Mouse (Mus musculus): ENCODE measurements at regions not wholly inside any gene's neighbourhood (a gene's known extent, or its start where the extent isn't known, plus 50 kb on each side); places are given as distances from the start of the nearest gene placed in this dataset.
"Not testable (repeated sequence)": the region's sequence is repeated elsewhere in the genome, so short reads cannot be mapped to it uniquely, and the experiment has no call there.

DNA sequence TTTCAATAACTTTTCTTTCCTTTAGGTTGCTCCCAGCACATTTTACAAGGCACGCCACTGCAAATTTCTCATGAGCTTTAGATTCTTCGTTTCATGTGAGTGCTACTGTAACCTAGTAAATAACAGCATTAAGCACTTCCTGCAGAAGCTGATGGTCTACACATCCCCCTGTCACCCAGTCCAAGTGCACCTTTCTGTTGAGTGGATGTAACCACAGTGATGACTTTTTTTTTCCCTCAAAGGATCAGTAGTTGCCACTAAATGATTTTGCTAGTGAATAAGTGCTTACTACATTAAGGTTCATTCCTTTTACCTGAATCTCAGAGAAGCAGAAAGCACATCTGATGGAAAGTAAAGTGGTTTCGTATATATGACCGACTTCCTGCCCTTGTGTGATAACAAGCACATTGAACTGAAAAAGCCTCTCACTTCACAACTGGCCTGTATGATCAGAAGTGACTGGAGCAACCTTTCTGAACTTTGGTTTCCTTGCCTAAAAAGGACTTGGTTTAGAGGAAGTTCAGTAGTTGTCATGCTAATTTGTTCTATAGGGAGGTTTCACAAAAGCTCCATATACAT, 453.0 kb upstream of the Klf6 start:
- DNase-seq: no peak

DNA sequence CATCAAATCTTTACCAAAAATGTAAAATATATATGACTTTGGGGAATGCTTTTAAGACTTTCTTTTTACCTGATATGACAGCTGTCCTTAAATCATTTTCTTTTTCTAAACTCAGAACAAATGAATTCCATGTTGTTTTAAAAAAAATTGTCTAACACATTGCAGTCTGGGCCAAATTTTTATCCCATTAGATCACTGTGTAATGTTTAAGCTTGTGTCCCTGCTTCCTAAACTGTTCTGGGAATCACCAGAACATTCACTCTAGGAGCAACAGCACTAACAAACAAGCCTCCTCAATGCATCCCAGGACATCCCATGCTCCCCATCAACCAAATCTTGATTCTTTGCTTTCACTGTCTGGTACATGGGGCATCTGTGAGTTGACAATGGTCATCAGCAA, 449.2 kb upstream of the Klf6 start:
- DNase-seq: no peak

DNA sequence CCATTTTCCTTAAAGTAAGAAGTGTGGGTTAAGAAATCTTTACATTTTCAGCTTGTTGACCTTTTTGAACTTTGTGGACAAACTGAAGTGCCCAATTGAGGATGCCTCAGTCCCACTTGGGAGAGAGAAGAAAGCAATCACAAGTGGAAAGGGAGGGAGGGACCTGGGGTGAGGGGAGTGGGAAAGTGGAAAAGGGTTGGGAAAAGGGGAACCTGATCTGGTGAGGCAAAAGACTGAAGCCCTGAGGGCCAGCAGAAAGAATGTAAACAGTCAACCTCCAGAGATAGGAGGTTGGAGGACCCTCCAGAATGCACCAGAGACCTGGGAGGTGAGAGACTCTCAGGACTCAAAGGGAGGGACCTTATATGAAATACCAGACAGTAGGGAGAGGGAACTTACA, 448.3 kb upstream of the Klf6 start:
- not testable (repeated sequence) for DNase-seq

DNA sequence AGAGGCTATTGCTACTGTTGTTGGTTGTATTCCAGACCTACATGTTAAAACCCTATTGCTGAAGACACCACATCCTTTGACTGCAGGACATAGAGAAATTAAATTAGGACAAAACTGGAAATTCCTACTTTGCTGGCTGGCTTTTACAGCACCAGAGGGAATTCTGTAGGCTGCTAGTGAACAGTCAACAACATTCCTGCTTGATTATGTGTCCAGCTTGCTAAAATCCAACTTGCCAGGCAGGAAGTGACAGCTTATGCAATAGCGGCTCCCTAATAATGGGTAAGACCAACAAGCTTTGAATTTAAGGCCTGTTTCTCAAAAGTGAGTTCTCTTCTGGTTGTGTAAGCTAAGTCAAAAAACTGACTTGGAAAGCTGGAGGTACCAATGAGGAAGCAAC, 437.2 kb upstream of the Klf6 start:
- DNase-seq: peak; percentile 45

GRCm38 (mm10) chr13:5425491-5426232, 435.6 kb upstream of the Klf6 start:
- no peak for DNase-seq

GRCm38 (mm10) chr13:5433652-5434051, 427.6 kb upstream of the Klf6 start:
- no peak for DNase-seq

- no peak for DNase-seq
Measured at GRCm38 (mm10) chr13:5435131-5435530, 426.2 kb upstream of the Klf6 start.

GRCm38 (mm10) chr13:5436191-5436590, 425.1 kb upstream of the Klf6 start:
- no peak for DNase-seq

DNA sequence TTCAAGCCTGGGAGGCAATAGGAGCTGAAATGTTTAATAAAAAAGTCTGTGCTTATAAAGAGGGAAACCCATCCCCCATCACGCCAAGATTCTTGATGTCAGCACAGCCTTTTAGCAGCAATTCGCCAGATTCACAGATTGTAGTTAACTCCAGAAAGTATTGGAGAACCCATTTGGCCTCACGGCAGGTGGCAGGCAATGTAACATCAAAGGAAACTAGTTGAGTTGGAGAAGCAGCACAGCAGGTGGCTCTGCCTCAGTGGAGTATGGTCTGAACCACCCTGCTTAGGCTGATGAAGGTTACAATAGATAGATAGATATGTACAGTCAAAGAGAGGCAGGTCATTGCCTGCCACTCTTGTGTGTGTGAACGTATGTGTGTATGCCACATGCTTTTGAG, 420.8 kb upstream of the Klf6 start:
- no peak for DNase-seq

DNA sequence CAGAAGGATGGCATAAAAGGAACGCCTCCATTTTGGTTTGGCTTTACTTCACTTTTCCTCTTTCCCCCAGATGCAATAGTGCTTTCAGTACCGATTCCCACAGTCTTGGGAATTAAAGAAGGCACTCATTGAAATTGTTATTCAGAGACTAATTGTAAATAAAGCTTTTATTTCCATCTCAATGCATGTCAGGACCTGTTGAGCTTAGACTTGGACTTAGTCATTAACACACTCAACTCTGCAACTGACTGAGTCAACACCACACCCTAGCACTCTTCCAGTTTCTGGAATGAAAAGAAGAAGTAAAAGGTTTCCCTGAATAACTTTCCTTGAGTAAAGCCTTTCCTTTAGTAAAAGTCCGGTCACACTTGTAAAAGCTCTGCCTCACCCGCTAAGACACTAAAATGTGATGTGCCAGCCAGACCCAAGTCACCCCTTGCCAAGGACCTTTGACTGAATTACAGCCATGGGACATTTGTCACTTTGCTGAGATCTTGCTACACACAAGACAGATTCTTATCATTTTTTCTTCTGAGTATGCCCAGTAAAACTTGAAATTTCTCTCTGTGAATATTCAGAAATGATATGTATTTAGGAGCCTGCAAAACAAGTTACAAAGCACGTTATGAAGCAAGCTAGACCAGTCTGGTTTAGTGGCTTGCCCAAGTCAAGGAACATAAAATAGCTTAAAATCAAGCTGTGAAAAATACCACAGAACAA, 416.4 kb upstream of the Klf6 start:
- peak; percentile 5 for DNase-seq

- DNase-seq: no peak
Measured at GRCm38 (mm10) chr13:5448601-5449000, 412.7 kb upstream of the Klf6 start.

DNA sequence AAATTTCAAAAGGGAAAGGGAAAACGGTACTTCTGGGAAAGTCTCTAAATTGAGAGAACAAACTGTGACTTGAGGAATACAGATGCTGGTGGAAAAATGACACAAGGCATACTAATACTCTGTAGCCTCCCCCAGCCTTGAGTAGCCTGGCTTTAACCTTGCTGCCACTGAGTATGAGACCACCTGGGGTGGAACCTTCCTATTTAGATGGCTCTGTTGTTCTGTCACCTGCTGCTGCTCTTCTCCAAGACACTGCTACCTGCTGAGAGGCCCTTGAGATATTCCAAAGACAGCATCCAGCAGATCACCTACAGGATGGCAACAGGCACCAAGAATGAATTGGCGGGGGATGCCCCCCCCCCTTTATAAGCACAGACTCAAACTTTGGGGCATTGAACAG, 380.5 kb upstream of the Klf6 start:
- no peak for DNase-seq

DNA sequence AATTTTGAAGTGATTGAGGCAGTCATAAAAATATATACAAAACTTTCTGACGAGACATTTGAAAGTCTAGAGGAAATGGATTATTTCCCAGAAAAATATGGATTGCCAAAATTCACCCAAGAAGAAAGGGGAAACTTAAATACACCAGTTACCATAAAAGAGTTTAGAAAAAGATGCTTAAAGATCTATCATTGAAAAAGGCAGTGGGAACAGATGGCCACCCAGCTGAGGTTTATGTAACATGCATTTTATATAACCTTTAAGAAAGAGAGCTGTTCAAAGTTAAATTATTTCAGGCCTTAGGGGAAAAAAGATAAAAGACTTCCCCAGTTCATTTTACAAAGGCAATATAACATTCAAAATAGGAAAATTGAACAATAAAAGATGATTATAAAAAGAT, 369.0 kb upstream of the Klf6 start:
- no peak for DNase-seq

GRCm38 (mm10) chr13:5497535-5497934, 363.7 kb upstream of the Klf6 start:
- peak; percentile 22 for DNase-seq

- no peak for DNase-seq
Measured at GRCm38 (mm10) chr13:5511784-5512183, 349.5 kb upstream of the Klf6 start.

DNA sequence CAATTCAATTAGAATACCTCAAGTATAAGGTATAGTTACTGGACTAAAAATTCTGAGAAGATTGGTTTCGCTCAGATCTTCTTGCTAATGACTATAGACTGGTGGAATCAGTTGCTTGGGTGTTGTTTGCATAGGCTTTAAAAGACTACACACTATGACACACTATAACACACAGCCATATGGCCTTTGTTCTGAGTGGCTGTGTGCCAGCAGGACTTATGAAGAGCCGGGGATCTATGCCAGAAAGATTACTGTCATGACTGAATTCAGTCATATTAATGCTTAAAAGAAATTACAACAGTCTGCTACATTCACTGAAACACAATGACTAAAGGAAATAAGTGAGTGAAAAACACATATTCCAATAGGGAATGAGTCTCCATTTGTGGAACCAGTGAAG, 345.7 kb upstream of the Klf6 start:
- DNase-seq: no peak

GRCm38 (mm10) chr13:5516088-5516487, 345.2 kb upstream of the Klf6 start:
- DNase-seq: no peak

- no peak for DNase-seq
Measured at GRCm38 (mm10) chr13:5519181-5519580, 342.1 kb upstream of the Klf6 start.

DNA sequence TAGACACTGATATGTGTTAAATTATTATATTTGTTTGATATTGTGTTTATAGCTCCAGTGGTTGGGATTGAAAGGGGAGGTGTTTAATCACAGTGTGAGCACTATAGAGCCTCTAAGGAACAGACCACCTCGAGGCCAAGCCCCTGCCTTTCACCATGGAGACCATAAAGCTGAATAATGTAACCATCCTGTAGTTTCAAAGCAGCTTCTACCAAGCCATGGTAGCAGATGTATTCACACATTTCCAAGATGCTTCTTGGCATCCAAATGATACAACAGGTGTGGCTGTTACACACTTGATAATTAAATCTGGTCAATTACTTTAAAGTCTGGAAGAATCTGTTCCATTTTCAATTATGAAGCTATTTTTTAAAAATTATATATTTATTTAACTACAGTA, 341.7 kb upstream of the Klf6 start:
- DNase-seq: no peak

DNA sequence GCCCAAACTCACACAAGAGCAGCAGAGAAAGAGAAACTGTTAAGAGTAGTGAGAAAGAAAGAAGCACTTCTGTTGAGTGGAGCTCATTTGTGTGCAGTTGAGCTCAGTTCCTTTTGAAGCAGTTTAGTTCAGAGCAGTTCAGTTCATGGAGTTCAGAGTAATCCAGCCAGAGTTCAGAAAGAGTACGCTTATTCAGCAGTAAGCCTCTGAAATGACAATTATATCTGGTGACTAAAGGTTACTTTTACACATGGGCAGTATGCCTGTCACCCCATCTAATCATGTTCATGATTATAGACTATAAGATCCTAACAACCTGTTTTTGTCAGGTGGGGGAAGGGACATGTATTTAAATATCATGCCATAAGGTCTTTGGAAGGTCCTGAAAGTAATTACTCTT, 333.9 kb upstream of the Klf6 start:
- no peak for DNase-seq

- DNase-seq: peak; percentile 11
Measured at GRCm38 (mm10) chr13:5540321-5540720, 321.0 kb upstream of the Klf6 start.

- DNase-seq: no peak
Measured at GRCm38 (mm10) chr13:5545521-5545920, 315.8 kb upstream of the Klf6 start.

- no peak for DNase-seq
Measured at GRCm38 (mm10) chr13:5546011-5546410, 315.3 kb upstream of the Klf6 start.

DNA sequence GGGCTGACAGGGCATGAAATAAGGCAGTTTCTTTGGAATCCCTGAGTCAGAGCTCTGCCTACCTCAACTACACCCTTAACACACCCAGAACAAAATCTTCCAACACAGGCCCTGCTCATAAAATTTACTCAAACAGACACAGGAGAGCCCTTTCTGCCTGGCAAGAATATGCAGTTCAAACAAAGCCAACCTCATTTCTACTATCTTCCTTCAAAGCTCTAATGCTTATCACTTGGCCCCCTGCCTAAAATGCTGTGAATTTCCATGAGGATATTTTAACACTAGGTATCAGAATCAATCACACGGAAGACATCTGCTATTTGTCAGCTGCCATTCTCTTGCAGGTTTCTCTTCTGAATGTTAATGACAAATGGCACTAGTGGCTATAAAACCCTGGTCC, 314.3 kb upstream of the Klf6 start:
- DNase-seq: no peak

All from lung, postnatal 14 days (tissue).